Mouse (Mus musculus) G1E (cell line): ENCODE data around the gene Hcfc1r1.

Experiments
- CTCF ChIP-seq: IDR thresholded peaks from 2 replicates; pipeline ENCODE4 v1.5.1; 2012; ENCODE audit warnings: low read depth, low read length, inconsistent platforms, mixed read lengths
- POLR2AphosphoS5 ChIP-seq: IDR thresholded peaks from 2 replicates; pipeline ENCODE4 v1.6.1; 2012; ENCODE audit warnings: low read depth, low read length, inconsistent platforms; ENCODE audit not compliant: insufficient replicate concordance
- TAL1 ChIP-seq: conservative IDR thresholded peaks from 2 replicates; pipeline ENCODE4 v1.6.1; 2012; ENCODE audit warnings: low read depth, low read length, inconsistent platforms, mixed read lengths

DNA sequence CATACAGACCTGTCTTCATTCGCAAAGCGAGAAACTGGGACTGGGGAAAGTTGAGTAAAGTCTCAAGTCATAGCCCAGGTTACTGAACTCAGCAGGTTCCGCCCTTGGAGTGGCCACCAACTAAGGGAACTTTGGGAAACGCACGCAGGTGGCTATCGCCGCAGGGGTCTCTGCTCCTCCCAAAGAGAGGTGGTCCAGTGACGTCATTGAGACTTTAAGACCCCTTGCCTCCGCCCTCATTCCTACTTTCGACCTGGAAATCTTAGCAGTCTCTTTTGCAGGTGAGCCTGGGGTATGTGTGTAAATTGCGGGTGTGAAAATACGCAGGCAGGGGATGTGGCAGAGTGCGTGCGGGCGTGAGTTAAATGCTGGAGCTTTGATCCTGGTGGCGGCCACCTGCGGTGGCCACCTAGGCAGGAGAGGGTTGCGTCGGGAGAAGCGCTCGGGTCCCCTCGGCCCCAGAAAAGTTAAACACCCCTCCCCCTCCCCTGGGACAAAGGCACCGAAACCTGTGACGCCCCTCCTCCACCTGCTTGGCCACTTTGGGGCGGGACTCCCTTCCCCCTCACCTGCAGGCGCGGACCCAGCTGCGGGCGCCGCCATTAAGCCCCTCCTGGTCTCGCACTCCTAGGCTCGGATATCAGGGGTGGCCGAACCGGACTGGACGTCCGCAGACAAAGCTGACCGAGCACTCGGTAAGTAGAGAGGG is 5.9 kb downstream of the Hcfc1r1 start, which contains the start of gene Cldn6:
- TF ChIP-seq CTCF (no peak), POLR2AphosphoS5 (no peak), TAL1 (no peak)
